Mouse (Mus musculus) neural tube, embryonic 13.5 days (tissue): ENCODE data around the gene Epo. TPM values are rescaled to one million over a fixed set of nuclear protein-coding genes. Genes with fewer than 3 reads are reported as not detected.

Experiments
- ATAC-seq: fragments of 200-750 bp; cut with Nextera tagmentation; 2 replicates; pipeline ENCODE4 v1.8.0; 2017; ENCODE audit warnings: low read depth, mild to moderate bottlenecking, moderate TSS enrichment, moderate library complexity
- H3K27ac ChIP-seq: fragments of 300-500 bp; sonication (generic); replicated peaks from 2 replicates; pipeline ENCODE4 v1.5.1; 2015; ENCODE audit warnings: moderate library complexity, mild to moderate bottlenecking, inconsistent platforms
- H3K27me3 ChIP-seq: fragments of 300-500 bp; sonication (generic); 2 replicates; pipeline ENCODE4 v1.6.1; 2015; ENCODE audit warnings: mild to moderate bottlenecking, inconsistent platforms
- H3K36me3 ChIP-seq: fragments of 300-500 bp; sonication (generic); 2 replicates; pipeline ENCODE4 v1.6.1; 2015; ENCODE audit warnings: mild to moderate bottlenecking, inconsistent platforms
- H3K4me1 ChIP-seq: fragments of 300-500 bp; sonication (generic); replicated peaks from 2 replicates; pipeline ENCODE4 v1.6.1; 2015; ENCODE audit warnings: inconsistent platforms
- H3K4me2 ChIP-seq: fragments of 300-500 bp; sonication (generic); 2 replicates; pipeline ENCODE4 v1.6.1; 2015; ENCODE audit warnings: inconsistent platforms, mild to moderate bottlenecking, moderate library complexity
- H3K4me3 ChIP-seq: fragments of 300-500 bp; sonication (generic); 2 replicates; pipeline ENCODE4 v1.5.1; 2015; ENCODE audit warnings: mild to moderate bottlenecking, inconsistent platforms
- H3K9ac ChIP-seq: fragments of 300-500 bp; sonication (generic); 2 replicates; pipeline ENCODE4 v1.6.1; 2015; ENCODE audit warnings: moderate library complexity, mild to moderate bottlenecking, inconsistent platforms
- H3K9me3 ChIP-seq: fragments of 300-500 bp; sonication (generic); 2 replicates; pipeline ENCODE4 v1.6.1; 2016; ENCODE audit warnings: inconsistent platforms
- WGBS: fragments of 180-500 bp; shearing (Covaris S2); methylation state at CpG from one replicate; pipeline ENCODE4 v1.1.7; 2015; 5-methylcytosine and 5-hydroxymethylcytosine counted together
- polyA plus RNA-seq: library from polyadenylated mRNA; unstranded; fragments of >200 nt; fragmentation: Nextera tagmentation; extraction: Ambion mirVana; gene quantifications from 2 replicates; pipeline ENCODE4 v1.2.1, GENCODE M21; 2015

The Epo gene
- polyA plus RNA-seq, 1 experiment from 2014 or later = not detected

DNA sequence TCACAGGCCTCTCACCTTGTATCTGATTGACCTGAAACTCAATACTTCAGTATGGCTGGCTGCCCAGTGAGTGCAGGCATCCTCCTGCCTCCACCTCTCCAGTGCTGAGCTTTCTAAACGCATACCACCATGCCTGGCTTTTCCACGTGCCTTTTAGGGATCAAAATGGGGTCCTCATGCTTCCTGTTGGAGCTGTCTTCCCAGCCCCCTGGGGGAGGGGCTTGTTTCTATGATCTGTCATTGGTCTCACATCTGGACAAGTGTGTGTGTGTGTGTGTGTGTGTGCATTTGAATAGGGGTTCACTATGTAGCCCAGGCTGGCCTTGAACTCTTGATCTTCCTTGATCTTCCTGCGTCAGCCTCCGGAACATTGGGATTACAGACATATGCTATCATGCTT lies 4.4 kb upstream of the Epo start:
- H3K27ac ChIP-seq = no peak overlapping the region
- no peak for ATAC-seq
- 67% methylated on average over 4 of the region's 4 CpGs for WGBS
- peaks cover 8% of the 10 kb centered on the region for H3K4me1 ChIP-seq
- H3K4me2 ChIP-seq = no peak overlapping the region
- H3K36me3 ChIP-seq = no peaks in the 10 kb centered on the region
- H3K9ac ChIP-seq = no peak overlapping the region
- no peaks in the 10 kb centered on the region for H3K27me3 ChIP-seq
- H3K4me3 ChIP-seq = no peak overlapping the region
- no peaks in the 10 kb centered on the region for H3K9me3 ChIP-seq

DNA sequence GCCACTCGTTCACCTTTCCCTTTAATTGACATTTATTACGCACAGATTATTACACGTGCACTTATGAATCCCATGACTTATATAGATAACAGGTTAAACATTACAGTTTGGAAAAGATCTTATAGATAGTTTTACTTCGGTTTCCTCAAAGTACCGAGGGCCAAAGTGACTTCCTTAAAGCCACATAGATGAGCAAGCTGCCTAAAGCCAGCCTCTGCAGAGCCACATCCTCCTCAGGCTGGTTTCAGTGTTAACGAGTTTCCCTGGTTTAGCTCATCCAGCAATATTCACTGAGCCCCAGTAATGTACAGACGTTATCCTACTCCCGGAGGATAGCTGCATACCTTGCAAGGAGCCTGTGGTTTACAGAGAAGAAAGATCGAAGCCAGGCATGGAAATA lies 2.3 kb upstream of the Epo start:
- peaks cover 11% of the 10 kb centered on the region for H3K4me1 ChIP-seq
- no peak overlapping the region for H3K4me2 ChIP-seq
- H3K9ac ChIP-seq = no peak overlapping the region
- H3K27me3 ChIP-seq = no peaks in the 10 kb centered on the region
- 87% methylated on average over 9 of the region's 9 CpGs for WGBS
- H3K4me3 ChIP-seq = no peak overlapping the region
- no peaks in the 10 kb centered on the region for H3K36me3 ChIP-seq
- no peak overlapping the region for H3K27ac ChIP-seq
- H3K9me3 ChIP-seq = no peaks in the 10 kb centered on the region
- ATAC-seq = no peak

DNA sequence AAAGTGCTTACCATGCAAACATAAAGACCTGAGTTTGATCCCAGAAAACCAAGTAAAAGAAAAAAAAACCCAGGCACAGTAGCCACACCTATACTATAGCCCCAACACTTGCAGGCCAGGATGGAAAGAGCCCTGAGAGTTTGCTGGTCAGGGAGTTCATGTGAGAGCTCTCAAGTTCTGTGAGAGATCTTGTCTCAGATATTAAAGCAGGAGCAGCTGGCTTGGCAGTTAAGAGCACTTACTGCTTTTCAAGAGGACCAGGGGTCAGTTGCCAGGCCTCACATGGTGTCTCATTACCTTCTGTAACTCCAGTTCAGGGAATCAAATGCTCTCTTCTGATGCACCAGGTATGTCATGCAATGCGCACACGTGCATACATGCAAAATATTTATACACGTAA lies 1.7 kb upstream of the Epo start:
- H3K9me3 ChIP-seq = no peaks in the 10 kb centered on the region
- H3K36me3 ChIP-seq = peaks cover 5% of the 10 kb centered on the region
- 97% methylated on average over 3 of the region's 3 CpGs for WGBS
- H3K4me1 ChIP-seq = peaks cover 16% of the 10 kb centered on the region
- H3K27ac ChIP-seq = no peak overlapping the region
- H3K9ac ChIP-seq = no peak overlapping the region
- no peak overlapping the region for H3K4me2 ChIP-seq
- H3K27me3 ChIP-seq = no peaks in the 10 kb centered on the region
- no peak for ATAC-seq
- H3K4me3 ChIP-seq = no peak overlapping the region

DNA sequence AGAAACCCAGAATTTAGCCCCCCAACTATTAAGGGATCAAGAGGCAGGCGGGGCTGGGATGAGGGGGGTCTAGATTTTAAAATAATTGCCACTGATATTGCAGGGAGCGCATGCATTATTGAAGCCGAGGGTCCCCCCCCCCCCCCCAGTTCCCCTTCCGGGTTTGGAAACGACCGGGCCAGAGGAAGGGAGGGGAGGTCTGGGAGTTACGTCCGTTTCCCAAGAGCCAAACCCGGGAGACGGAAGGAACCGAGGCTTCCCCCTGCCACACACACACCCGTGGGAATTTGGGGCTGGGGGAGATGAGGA lies 280 bp downstream of the Epo start:
- ATAC-seq = no peak
- peaks cover 25% of the 10 kb centered on the region for H3K36me3 ChIP-seq
- peak overlapping the region; percentile 96 for H3K4me2 ChIP-seq
- H3K4me1 ChIP-seq = peaks cover 27% of the 10 kb centered on the region
- 0% methylated on average over 10 of the region's 12 CpGs for WGBS
- no peaks in the 10 kb centered on the region for H3K9me3 ChIP-seq
- H3K27me3 ChIP-seq = no peaks in the 10 kb centered on the region
- peak overlapping the region; percentile 96 for H3K9ac ChIP-seq
- peak overlapping the region; percentile 89 for H3K4me3 ChIP-seq
- H3K27ac ChIP-seq = peak overlapping the region; percentile 97

DNA sequence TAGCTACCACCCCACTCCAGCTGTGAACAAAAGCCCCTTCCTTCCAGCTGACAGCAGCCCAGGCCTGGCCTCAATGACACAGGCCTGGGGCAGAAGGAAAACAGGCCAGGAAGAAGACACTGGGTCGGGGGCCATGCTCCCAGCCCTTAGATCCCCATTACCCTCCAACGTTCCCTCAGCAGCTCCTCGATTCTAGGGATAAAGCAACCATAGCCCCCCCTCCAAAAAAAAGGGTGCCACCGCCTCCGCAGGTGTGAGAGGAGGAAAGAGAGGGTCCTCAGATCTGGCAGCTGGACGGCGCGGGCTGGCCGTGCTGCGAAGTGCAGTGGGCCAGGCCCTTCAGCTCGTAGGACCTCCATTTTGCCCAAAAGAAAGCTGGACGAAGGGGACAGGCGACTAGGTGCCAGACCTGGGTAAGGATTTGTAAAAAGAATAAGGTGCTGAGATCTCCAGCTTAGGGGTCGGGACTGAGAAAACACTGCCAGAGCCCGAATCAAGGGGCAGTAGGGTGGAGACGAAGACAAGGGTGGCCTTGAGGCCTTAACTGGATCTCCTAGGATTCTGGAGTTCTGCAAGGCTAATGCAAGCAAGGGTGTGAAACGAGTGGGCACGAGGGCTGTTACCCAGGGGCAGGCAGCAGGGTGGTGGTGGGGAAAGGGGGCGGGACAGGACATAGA lies 773 bp downstream of the Epo start:
- H3K9me3 ChIP-seq = no peaks in the 10 kb centered on the region
- ATAC-seq = peak; percentile 3; the same call in 1 of the 2 replicates
- H3K27ac ChIP-seq = peak overlapping the region; percentile 97
- peak overlapping the region; percentile 96 for H3K9ac ChIP-seq
- H3K27me3 ChIP-seq = no peaks in the 10 kb centered on the region
- peaks cover 32% of the 10 kb centered on the region for H3K4me1 ChIP-seq
- peak overlapping the region; percentile 89 for H3K4me3 ChIP-seq
- H3K4me2 ChIP-seq = peak overlapping the region; percentile 96
- 0% methylated on average over 19 of the region's 19 CpGs for WGBS
- H3K36me3 ChIP-seq = peaks cover 30% of the 10 kb centered on the region

DNA sequence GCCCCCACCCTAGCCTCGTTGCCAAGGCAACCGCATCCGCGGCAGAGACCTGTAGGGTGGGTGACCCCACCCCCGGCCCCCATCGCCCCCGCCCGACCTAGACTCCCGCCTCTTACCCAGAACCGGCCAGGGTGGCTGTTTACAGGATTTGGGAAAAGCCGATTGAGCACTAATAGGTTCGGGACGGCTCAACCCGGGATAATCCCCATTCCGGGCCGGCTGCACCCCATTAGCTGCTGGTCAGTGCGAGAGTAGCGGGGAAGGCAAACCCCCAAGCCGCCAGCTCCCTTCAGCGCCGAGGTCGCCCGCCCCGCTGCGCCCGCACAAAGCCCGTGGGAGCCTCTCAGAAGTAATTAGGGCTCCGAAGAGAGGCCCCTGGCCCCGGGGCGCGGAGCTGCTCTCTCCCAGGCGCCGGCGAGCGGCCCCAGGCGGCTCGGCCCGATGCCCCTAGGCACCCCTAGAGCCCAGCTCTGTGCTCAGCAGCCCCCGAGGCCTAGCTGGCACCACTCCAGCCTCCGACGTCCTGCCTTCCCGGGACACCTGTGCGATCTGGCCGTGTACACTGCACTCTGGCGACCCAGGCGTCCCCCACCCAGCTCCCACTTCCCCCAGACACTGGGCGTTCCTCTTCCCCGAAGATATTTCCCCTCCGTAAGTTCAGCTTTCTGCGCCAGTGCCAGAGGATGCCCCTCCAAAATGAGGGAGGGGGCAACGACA lies 1.5 kb downstream of the Epo start:
- 1% methylated on average over 51 of the region's 51 CpGs for WGBS
- Histone ChIP-seq H3K4me2 (peak overlapping the region; percentile 96), H3K4me1 (peaks cover 34% of the 10 kb centered on the region), H3K4me3 (peak overlapping the region; percentile 89), H3K9ac (peak overlapping the region; percentile 96), H3K9me3 (no peaks in the 10 kb centered on the region), H3K27me3 (no peaks in the 10 kb centered on the region), H3K36me3 (peaks cover 37% of the 10 kb centered on the region), H3K27ac (peak overlapping the region; percentile 97)
- peak; percentile 12 for ATAC-seq

DNA sequence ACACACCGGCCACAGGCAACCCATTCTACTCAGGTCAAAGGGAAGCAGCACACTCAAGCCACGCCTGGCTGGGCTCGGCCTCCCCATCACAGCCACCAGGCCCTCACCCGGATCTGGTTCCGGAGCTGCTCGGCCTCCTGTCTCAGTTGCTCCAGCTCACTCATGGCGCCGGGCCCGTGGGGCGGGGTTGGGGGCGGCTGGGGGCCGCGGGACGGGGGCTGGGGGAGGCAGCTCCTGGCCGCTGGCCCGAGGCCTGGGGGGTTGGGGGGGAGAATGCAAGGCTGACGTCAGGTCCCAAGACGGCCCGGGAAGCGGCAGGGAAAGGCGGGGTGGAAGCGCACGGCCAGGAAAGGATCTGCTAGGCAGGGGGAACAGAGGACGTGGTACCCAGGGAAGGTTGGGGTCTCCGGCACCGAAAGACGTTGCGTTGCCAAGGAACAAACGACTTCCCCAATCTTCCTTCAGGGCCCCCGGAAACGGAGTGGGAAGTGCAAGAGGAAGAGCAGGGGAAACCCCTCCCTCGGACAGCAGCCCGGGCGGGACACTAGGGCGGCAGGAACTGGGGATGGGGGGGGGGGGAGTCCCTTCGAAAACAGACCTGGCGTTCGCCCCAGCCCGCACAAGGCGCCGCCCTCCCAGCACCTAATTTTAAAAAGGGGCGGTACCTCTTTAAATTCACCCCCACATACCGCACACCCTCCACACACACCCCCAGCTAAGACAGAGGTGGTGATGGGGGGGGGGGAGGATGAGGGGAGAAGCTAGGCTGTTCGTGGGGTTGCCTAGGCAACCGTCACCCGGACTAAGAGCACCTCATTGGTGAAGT lies 2.2 kb downstream of the Epo start:
- Histone ChIP-seq H3K9ac (peak overlapping the region; percentile 96), H3K36me3 (peaks cover 44% of the 10 kb centered on the region), H3K9me3 (no peaks in the 10 kb centered on the region), H3K27me3 (no peaks in the 10 kb centered on the region), H3K4me3 (peak overlapping the region; percentile 89), H3K4me1 (peaks cover 41% of the 10 kb centered on the region), H3K4me2 (peak overlapping the region; percentile 96), H3K27ac (peak overlapping the region; percentile 97)
- peak; percentile 65 for ATAC-seq
- WGBS = under 1% methylated on average over 44 of the region's 46 CpGs

DNA sequence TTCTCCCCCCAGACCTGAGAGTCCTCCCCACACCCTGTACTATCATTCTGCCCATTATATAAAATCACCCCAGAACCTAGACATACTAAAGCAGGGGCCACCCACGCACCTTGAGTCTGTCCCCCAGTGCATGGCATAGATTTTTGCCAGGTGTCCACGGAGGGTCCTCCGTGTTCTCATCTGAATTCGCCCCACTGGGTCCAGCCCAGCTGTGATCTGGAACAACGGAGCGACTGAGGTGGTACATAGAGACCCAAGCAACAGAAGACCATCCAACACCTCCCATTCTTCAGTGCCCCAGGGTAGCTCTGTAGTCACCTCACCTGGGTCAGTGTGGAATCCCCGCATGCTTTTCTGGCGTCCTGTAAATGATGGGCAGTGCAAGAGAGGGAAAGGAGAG lies 3.0 kb downstream of the Epo start:
- ATAC-seq = no peak
- peak overlapping the region; percentile 96 for H3K9ac ChIP-seq
- no peaks in the 10 kb centered on the region for H3K27me3 ChIP-seq
- WGBS = 73% methylated on average over 8 of the region's 8 CpGs
- peak overlapping the region; percentile 89 for H3K4me3 ChIP-seq
- H3K27ac ChIP-seq = peak overlapping the region; percentile 97
- H3K36me3 ChIP-seq = peaks cover 52% of the 10 kb centered on the region
- no peaks in the 10 kb centered on the region for H3K9me3 ChIP-seq
- H3K4me1 ChIP-seq = peaks cover 47% of the 10 kb centered on the region
- peak overlapping the region; percentile 96 for H3K4me2 ChIP-seq

DNA sequence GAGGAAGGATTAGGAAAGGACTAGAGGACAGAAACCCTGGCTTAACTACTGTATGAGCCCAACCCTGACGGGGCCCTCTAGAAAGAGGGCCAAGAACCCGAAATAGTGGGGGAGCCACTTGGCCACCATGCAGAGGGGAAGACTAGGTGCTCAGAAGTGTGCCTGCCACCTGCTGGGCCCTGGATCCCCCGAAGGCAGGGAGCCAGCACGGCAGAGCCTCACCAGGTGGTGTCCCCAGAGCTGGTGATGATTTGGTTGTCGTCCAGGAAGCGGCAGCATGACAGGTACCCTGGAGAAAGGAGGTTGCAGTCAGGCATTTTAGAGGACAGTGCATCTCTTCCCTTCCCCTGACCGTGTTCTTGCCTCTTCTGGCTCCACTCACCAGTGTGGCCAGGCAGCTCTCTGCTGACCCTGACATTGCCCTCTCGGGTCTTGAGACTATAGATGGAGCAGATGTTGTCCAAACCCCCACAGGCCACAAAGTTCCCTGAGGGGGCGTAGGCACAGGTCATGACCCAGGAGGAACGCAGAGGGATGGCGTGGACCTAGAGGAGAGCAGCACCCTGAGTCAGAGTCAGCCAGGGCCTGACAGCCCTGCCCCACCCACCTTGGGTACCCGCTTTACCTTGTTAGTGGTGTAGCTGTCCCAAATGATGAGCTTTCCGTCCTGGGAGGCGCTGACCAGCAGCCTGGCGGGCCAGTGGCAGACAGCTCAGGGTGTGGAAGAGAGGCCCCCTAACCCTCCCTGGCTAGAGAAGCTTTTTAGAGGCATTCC lies 3.6 kb downstream of the Epo start:
- no peak for ATAC-seq
- Histone ChIP-seq H3K36me3 (peaks cover 58% of the 10 kb centered on the region), H3K4me2 (peak overlapping the region; percentile 96), H3K9me3 (no peaks in the 10 kb centered on the region), H3K27me3 (no peaks in the 10 kb centered on the region), H3K4me3 (peak overlapping the region; percentile 89), H3K9ac (peak overlapping the region; percentile 96), H3K4me1 (peaks cover 47% of the 10 kb centered on the region), H3K27ac (peak overlapping the region; percentile 97)
- 72% methylated on average over 15 of the region's 15 CpGs for WGBS

DNA sequence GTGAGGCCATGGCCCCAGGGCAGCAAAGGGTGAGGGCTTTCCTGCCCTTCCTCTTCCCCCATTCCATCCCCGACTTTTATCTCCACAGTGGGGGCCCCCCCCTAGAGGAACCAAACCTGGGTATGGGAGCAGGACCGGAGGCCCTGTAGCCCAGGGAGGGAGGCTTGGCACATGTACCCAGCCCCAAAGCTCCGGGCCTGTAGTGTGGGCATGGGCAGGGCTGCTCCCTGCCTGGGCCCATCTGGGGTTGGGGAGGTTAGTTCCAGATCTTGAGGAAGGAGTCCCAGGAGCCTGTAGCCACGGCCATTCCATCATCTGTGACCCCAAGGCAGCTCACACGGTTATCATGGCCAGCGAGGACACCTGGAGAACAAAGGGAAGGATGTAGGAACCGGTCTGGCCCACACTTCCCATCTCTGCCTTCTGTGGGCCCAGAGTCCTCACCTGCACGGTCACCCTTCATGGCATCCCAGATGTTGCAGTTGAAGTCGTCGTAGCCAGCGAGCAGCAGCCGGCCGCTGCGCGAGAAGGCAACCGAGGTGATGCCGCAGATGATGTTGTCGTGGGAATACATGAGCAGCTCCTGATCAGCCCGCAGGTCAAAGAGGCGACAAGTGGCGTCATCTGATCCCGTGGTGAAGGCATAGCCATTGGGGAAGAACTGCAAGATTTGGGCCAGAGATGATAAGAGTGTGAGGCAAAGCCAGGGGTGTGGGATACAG lies 4.6 kb downstream of the Epo start:
- H3K4me2 ChIP-seq = no peak overlapping the region
- H3K27ac ChIP-seq = 0 out of 2 replicates have a peak overlapping the region, but pooled peaks have one; percentile 18
- H3K9me3 ChIP-seq = no peaks in the 10 kb centered on the region
- 0 out of 2 replicates have a peak overlapping the region, but pooled peaks have one; percentile 89 for H3K4me3 ChIP-seq
- ATAC-seq = no peak
- peaks cover 68% of the 10 kb centered on the region for H3K36me3 ChIP-seq
- H3K4me1 ChIP-seq = peaks cover 47% of the 10 kb centered on the region
- 85% methylated on average over 22 of the region's 22 CpGs for WGBS
- no peaks in the 10 kb centered on the region for H3K27me3 ChIP-seq
- no peak overlapping the region for H3K9ac ChIP-seq

DNA sequence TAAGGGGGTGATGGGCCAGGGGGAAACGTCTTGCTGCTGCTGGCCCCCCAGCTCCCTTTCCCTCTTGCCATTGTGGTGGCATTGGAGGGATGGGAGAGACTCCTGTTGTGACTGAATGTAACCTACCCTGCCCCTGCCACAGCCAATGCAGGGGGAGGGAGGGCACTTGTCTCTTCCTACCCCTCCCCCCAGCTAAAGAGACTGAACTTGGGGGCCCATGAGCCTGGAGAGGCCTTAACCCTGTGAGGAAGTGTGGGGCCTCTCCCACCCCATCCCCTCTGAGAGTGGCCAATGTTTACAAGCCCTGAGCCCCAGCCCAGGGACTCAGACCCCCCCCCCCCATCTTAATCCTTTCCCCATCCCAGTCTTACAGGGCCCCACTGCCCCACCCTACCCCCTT lies 5.6 kb downstream of the Epo start:
- Histone ChIP-seq H3K9me3 (no peaks in the 10 kb centered on the region), H3K27ac (peak overlapping the region; percentile 28; the same call in 1 of the 2 replicates), H3K27me3 (no peaks in the 10 kb centered on the region), H3K4me2 (no peak overlapping the region), H3K9ac (peak overlapping the region; percentile 3; the same call in 1 of the 2 replicates), H3K4me1 (peaks cover 47% of the 10 kb centered on the region), H3K4me3 (no peak overlapping the region), H3K36me3 (peaks cover 78% of the 10 kb centered on the region)
- no peak for ATAC-seq
- 23% methylated on average over 1 of the region's 1 CpGs for WGBS
